Mouse (Mus musculus) liver, embryonic 13.5 days (tissue): ENCODE measurements around the gene Mcm9. TPM values are rescaled to one million over a fixed set of nuclear protein-coding genes. Genes with fewer than 3 reads are reported as not detected.

Source experiments
- polyA plus RNA-seq: library from polyadenylated mRNA; unstranded; fragments of >200 nt; fragmentation: Nextera tagmentation; extraction: Ambion mirVana; gene quantifications from 2 replicates; pipeline ENCODE4 v1.2.1, GENCODE M21; 2015

Gene Mcm9
- polyA plus RNA-seq, 1 experiment from 2014 or later, result 6.4 TPM

Other genes with a start within 250 kb of the Mcm9 start
- gene Asf1a, start 33.7 kb downstream of the Mcm9 start, polyA plus RNA-seq, result 120 and 132 TPM in 2 replicates
- 0.36 and 0.46 TPM in 2 replicates for gene Fam184a, start 120.7 kb upstream of the Mcm9 start, polyA plus RNA-seq